Comparison of ENCODE assay signal across 8 mouse cellular contexts in genomic region chr3:20304758-20305352, GRCm38 (mm10). TPM values are rescaled to one million over a fixed set of nuclear protein-coding genes. Genes with fewer than 3 reads are reported as not detected.
A peak's percentile ranks its signal among the peaks of the same experiment; 100 is the strongest.
DNase-seq lines count a peak whose midpoint lies in the region; ATAC-seq and TF ChIP-seq lines count a peak whose summit lies in the region.

No protein-coding gene starts in this region.

- H3K9me3 ChIP-seq in kidney, embryonic 14.5 days (ENCODE audit: control insufficient read depth, low read length): no peaks in the 10 kb centered on the region
- no peaks in the 10 kb centered on the region for H3K9me3 ChIP-seq in midbrain, embryonic 11.5 days (ENCODE audit: control insufficient read depth, low read length)

- H3K4me2 ChIP-seq in kidney, embryonic 14.5 days (replicated peaks; ENCODE audit: low read depth, low read length): no peak overlapping the region
- H3K4me2 ChIP-seq in midbrain, embryonic 11.5 days: no peak overlapping the region

- H3K27ac ChIP-seq in kidney, embryonic 14.5 days (ENCODE audit: low read depth, low read length): no peak overlapping the region
- H3K27ac ChIP-seq in midbrain, embryonic 11.5 days (ENCODE audit: low read depth, low read length): no peak overlapping the region
- H3K27ac ChIP-seq in left cerebral cortex, adult 2 months: no peak overlapping the region

- no peak for ATAC-seq in kidney, embryonic 14.5 days (ENCODE audit: low FRiP score, low TSS enrichment)
- ATAC-seq in midbrain, embryonic 11.5 days (ENCODE audit: low FRiP score): no peak

- H3K4me3 ChIP-seq in kidney, embryonic 14.5 days (ENCODE audit: low read length): no peak overlapping the region
- no peak overlapping the region for H3K4me3 ChIP-seq in midbrain, embryonic 11.5 days (ENCODE audit: low read depth, low read length)
- H3K4me3 ChIP-seq in left cerebral cortex, adult 2 months: no peak overlapping the region

- WGBS in kidney, embryonic 14.5 days: 58% methylated on average over 2 of the region's 2 CpGs
- 73% methylated on average over 2 of the region's 2 CpGs for WGBS in midbrain, embryonic 11.5 days

- H3K27me3 ChIP-seq in kidney, embryonic 14.5 days (ENCODE audit: control insufficient read depth, insufficient read depth, low read length): no peaks in the 10 kb centered on the region
- H3K27me3 ChIP-seq in midbrain, embryonic 11.5 days (ENCODE audit: control insufficient read depth, insufficient read depth, low read length): no peaks in the 10 kb centered on the region

- no peaks in the 10 kb centered on the region for H3K4me1 ChIP-seq in kidney, embryonic 14.5 days (ENCODE audit: control insufficient read depth, insufficient read depth, low read length)
- no peaks in the 10 kb centered on the region for H3K4me1 ChIP-seq in midbrain, embryonic 11.5 days (ENCODE audit: control insufficient read depth, insufficient read depth, low read length)

- no peaks in the 10 kb centered on the region for H3K36me3 ChIP-seq in kidney, embryonic 14.5 days (ENCODE audit: control insufficient read depth, insufficient read depth, low read length)
- H3K36me3 ChIP-seq in midbrain, embryonic 11.5 days (ENCODE audit: control insufficient read depth, insufficient read depth, low read length): no peaks in the 10 kb centered on the region

- H3K9ac ChIP-seq in kidney, embryonic 14.5 days (ENCODE audit: low read depth, low read length): no peak overlapping the region
- no peak overlapping the region for H3K9ac ChIP-seq in midbrain, embryonic 11.5 days (ENCODE audit: low read length)

- intact Hi-C loops in left cerebral cortex, adult 2 months (cut with DNase I): no loop called here

- peak; percentile 3 to 5 for DNase-seq in kidney, postnatal 36 days
- DNase-seq in adrenal gland, postnatal 10 days: peak; percentile 5
- peak; percentile 2 for DNase-seq in layer of hippocampus, adult 9-10 months (ENCODE audit: low spot score)
- DNase-seq in monocyte, adult 2 months (ENCODE audit: low read depth in 1 of 2, low spot score in 2 of 2): peak; percentile 1 to 16
- DNase-seq in urinary bladder, adult 18-20 months (ENCODE audit: low spot score in 2 of 2): no peak
- no peak for DNase-seq in midbrain, embryonic 11.5 days (ENCODE audit: low spot score, missing footprints)
- no peak for DNase-seq in left cerebral cortex, adult 2 months (ENCODE audit: extremely low spot score in 1 of 2, low spot score in 2 of 2)

- TF ChIP-seq CTCF in left cerebral cortex, adult 2 months (IDR thresholded peaks at IDR 0.05): no peak

RNA-seq across cellular contexts. Expression of gene Cpb1, which starts 29.3 kb away (rescaled TPM):
- 0.36 and 0.50 TPM in 2 replicates for polyA plus RNA-seq in kidney, embryonic 14.5 days (2014; fragmentation: Nextera tagmentation; extraction: Ambion mirVana)
- 1 to 10 TPM; 3.5 to 4.1 TPM for total RNA-seq in adrenal gland, postnatal 10 days (2021)
- not detected in 2 replicates for polyA plus RNA-seq in midbrain, embryonic 11.5 days (2014; fragmentation: Nextera tagmentation; extraction: Ambion mirVana)
- total RNA-seq in left cerebral cortex, adult 2 months (2021): not detected

Comparison
In these comparisons a context has a peak if more than half of its experiments do, and no peak if none do; other contexts are left out.
1. DNase-seq: peak in kidney, postnatal 36 days (2 of 2), adrenal gland, postnatal 10 days (single experiment), layer of hippocampus, adult 9-10 months (single experiment) and monocyte, adult 2 months (2 of 2); none in urinary bladder, adult 18-20 months (0 of 2), midbrain, embryonic 11.5 days (single experiment) and left cerebral cortex, adult 2 months (0 of 2).
2. RNA of gene Cpb1, which starts 29.3 kb away (total RNA-seq): 3.5 to 4.1 TPM in adrenal gland, postnatal 10 days; not detected in left cerebral cortex, adult 2 months; every median in the first group is over 4 times any median in the second.